Mouse (Mus musculus) retina, adult 2 months (tissue): ENCODE results near the gene Cpne8.
"Not testable (repeated sequence)": the region's sequence is repeated elsewhere in the genome, so short reads cannot be mapped to it uniquely, and the experiment has no call there.

Experiments
- DNase-seq: peaks from one replicate; pipeline ENCODE4 v3.0.0-alpha.2; 2012; ENCODE audit warnings: low read depth, low spot score

Cpne8 gene

GRCm38 (mm10) chr15:90616116-90616798 is 63.0 kb downstream of the Cpne8 start:
- no peak for DNase-seq

- DNase-seq, result not testable (repeated sequence)
Measured at GRCm38 (mm10) chr15:90610767-90611166, 68.5 kb downstream of the Cpne8 start.

- no peak for DNase-seq
Measured at GRCm38 (mm10) chr15:90609836-90610415, 69.3 kb downstream of the Cpne8 start.

GRCm38 (mm10) chr15:90608368-90608767 is 70.9 kb downstream of the Cpne8 start:
- no peak for DNase-seq

- DNase-seq, result no peak
Measured at GRCm38 (mm10) chr15:90607181-90607580, 72.1 kb downstream of the Cpne8 start.

GRCm38 (mm10) chr15:90603676-90604075 is 75.6 kb downstream of the Cpne8 start:
- DNase-seq, result no peak

- no peak for DNase-seq
Measured at GRCm38 (mm10) chr15:90597715-90598497, 81.3 kb downstream of the Cpne8 start.

- DNase-seq, result no peak
Measured at GRCm38 (mm10) chr15:90595592-90595991, 83.6 kb downstream of the Cpne8 start.

GRCm38 (mm10) chr15:90589587-90589986 is 89.6 kb downstream of the Cpne8 start:
- no peak for DNase-seq

- no peak for DNase-seq
Measured at GRCm38 (mm10) chr15:90577402-90577801, 101.8 kb downstream of the Cpne8 start.

GRCm38 (mm10) chr15:90569246-90569645 is 110.0 kb downstream of the Cpne8 start:
- DNase-seq, result no peak

- no peak for DNase-seq
Measured at GRCm38 (mm10) chr15:90568050-90568449, 111.2 kb downstream of the Cpne8 start.

- no peak for DNase-seq
Measured at GRCm38 (mm10) chr15:90563996-90564395, 115.2 kb downstream of the Cpne8 start.

- DNase-seq, result no peak
Measured at GRCm38 (mm10) chr15:90561613-90562012, 117.6 kb downstream of the Cpne8 start.

- DNase-seq, result no peak
Measured at GRCm38 (mm10) chr15:90548589-90548988, 130.6 kb downstream of the Cpne8 start.

GRCm38 (mm10) chr15:90543447-90543846 is 135.8 kb downstream of the Cpne8 start:
- no peak for DNase-seq

- DNase-seq, result no peak
Measured at GRCm38 (mm10) chr15:90542126-90542525, 137.1 kb downstream of the Cpne8 start.

GRCm38 (mm10) chr15:90536311-90537202 is 142.7 kb downstream of the Cpne8 start:
- DNase-seq, result no peak

- DNase-seq, result no peak
Measured at GRCm38 (mm10) chr15:90535730-90536129, 143.5 kb downstream of the Cpne8 start.

- no peak for DNase-seq
Measured at GRCm38 (mm10) chr15:90512769-90513168, 166.5 kb downstream of the Cpne8 start.

GRCm38 (mm10) chr15:90497080-90497479 is 182.2 kb downstream of the Cpne8 start:
- DNase-seq, result no peak

- DNase-seq, result no peak
Measured at GRCm38 (mm10) chr15:90491558-90491957, 187.7 kb downstream of the Cpne8 start.
